Mouse (Mus musculus): ENCODE measurements around the gene Lrmda. TPM values are rescaled to one million over a fixed set of nuclear protein-coding genes. Genes with fewer than 3 reads are reported as not detected.

Gene Lrmda
- total RNA-seq, 1 experiment from 2014 or later: 23.9 TPM

- no peak for ATAC-seq (replicated peaks in 1 of 2; ENCODE audit: insufficient read depth in 1 of 2, low FRiP score in 2 of 2, low TSS enrichment in 1 of 2, low read depth in 1 of 2, poor library complexity in 2 of 2, severe bottlenecking in 2 of 2)
Observed at GRCm38 (mm10) chr14:22364771-22365355, 345.4 kb downstream of the Lrmda start.

- no peak for ATAC-seq (replicated peaks in 1 of 2; ENCODE audit: insufficient read depth in 1 of 2, low FRiP score in 2 of 2, low TSS enrichment in 1 of 2, low read depth in 1 of 2, poor library complexity in 2 of 2, severe bottlenecking in 2 of 2)
Observed at GRCm38 (mm10) chr14:22367615-22368014, 348.1 kb downstream of the Lrmda start.

- ATAC-seq (replicated peaks in 1 of 2; ENCODE audit: insufficient read depth in 1 of 2, low FRiP score in 2 of 2, low TSS enrichment in 1 of 2, low read depth in 1 of 2, poor library complexity in 2 of 2, severe bottlenecking in 2 of 2): no peak
Observed at GRCm38 (mm10) chr14:22371136-22371535, 351.6 kb downstream of the Lrmda start.

- no peak for ATAC-seq (replicated peaks in 1 of 2; ENCODE audit: insufficient read depth in 1 of 2, low FRiP score in 2 of 2, low TSS enrichment in 1 of 2, low read depth in 1 of 2, poor library complexity in 2 of 2, severe bottlenecking in 2 of 2)
Observed at GRCm38 (mm10) chr14:22372666-22373360, 353.3 kb downstream of the Lrmda start.

- ATAC-seq (replicated peaks in 1 of 2; ENCODE audit: insufficient read depth in 1 of 2, low FRiP score in 2 of 2, low TSS enrichment in 1 of 2, low read depth in 1 of 2, poor library complexity in 2 of 2, severe bottlenecking in 2 of 2): no peak
Observed at GRCm38 (mm10) chr14:22373361-22373745, 353.8 kb downstream of the Lrmda start.

GRCm38 (mm10) chr14:22377148-22377547 is 357.6 kb downstream of the Lrmda start:
- peak in 1 of 2 experiments; percentile 25; a peak in 1 of 4 replicates for ATAC-seq (replicated peaks in 1 of 2; ENCODE audit: insufficient read depth in 1 of 2, low FRiP score in 2 of 2, low TSS enrichment in 1 of 2, low read depth in 1 of 2, poor library complexity in 2 of 2, severe bottlenecking in 2 of 2)

GRCm38 (mm10) chr14:22382101-22382500 is 362.6 kb downstream of the Lrmda start:
- no peak for ATAC-seq (replicated peaks in 1 of 2; ENCODE audit: insufficient read depth in 1 of 2, low FRiP score in 2 of 2, low TSS enrichment in 1 of 2, low read depth in 1 of 2, poor library complexity in 2 of 2, severe bottlenecking in 2 of 2)

GRCm38 (mm10) chr14:22393616-22394015 is 374.1 kb downstream of the Lrmda start:
- ATAC-seq (replicated peaks in 1 of 2; ENCODE audit: insufficient read depth in 1 of 2, low FRiP score in 2 of 2, low TSS enrichment in 1 of 2, low read depth in 1 of 2, poor library complexity in 2 of 2, severe bottlenecking in 2 of 2): no peak

GRCm38 (mm10) chr14:22402411-22402810 is 382.9 kb downstream of the Lrmda start:
- ATAC-seq (replicated peaks in 1 of 2; ENCODE audit: insufficient read depth in 1 of 2, low FRiP score in 2 of 2, low TSS enrichment in 1 of 2, low read depth in 1 of 2, poor library complexity in 2 of 2, severe bottlenecking in 2 of 2): no peak

- ATAC-seq (replicated peaks in 1 of 2; ENCODE audit: insufficient read depth in 1 of 2, low FRiP score in 2 of 2, low TSS enrichment in 1 of 2, low read depth in 1 of 2, poor library complexity in 2 of 2, severe bottlenecking in 2 of 2): no peak
Observed at GRCm38 (mm10) chr14:22406623-22407022, 387.1 kb downstream of the Lrmda start.

- ATAC-seq (replicated peaks in 1 of 2; ENCODE audit: insufficient read depth in 1 of 2, low FRiP score in 2 of 2, low TSS enrichment in 1 of 2, low read depth in 1 of 2, poor library complexity in 2 of 2, severe bottlenecking in 2 of 2): no peak
Observed at GRCm38 (mm10) chr14:22410826-22411225, 391.3 kb downstream of the Lrmda start.

GRCm38 (mm10) chr14:22413220-22413619 is 393.7 kb downstream of the Lrmda start:
- ATAC-seq (replicated peaks in 1 of 2; ENCODE audit: insufficient read depth in 1 of 2, low FRiP score in 2 of 2, low TSS enrichment in 1 of 2, low read depth in 1 of 2, poor library complexity in 2 of 2, severe bottlenecking in 2 of 2): no peak

- no peak for ATAC-seq (replicated peaks in 1 of 2; ENCODE audit: insufficient read depth in 1 of 2, low FRiP score in 2 of 2, low TSS enrichment in 1 of 2, low read depth in 1 of 2, poor library complexity in 2 of 2, severe bottlenecking in 2 of 2)
Observed at GRCm38 (mm10) chr14:22417706-22418105, 398.2 kb downstream of the Lrmda start.

- ATAC-seq (replicated peaks in 1 of 2; ENCODE audit: insufficient read depth in 1 of 2, low FRiP score in 2 of 2, low TSS enrichment in 1 of 2, low read depth in 1 of 2, poor library complexity in 2 of 2, severe bottlenecking in 2 of 2): no peak
Observed at GRCm38 (mm10) chr14:22421668-22422067, 402.2 kb downstream of the Lrmda start.

- no peak for ATAC-seq (replicated peaks in 1 of 2; ENCODE audit: insufficient read depth in 1 of 2, low FRiP score in 2 of 2, low TSS enrichment in 1 of 2, low read depth in 1 of 2, poor library complexity in 2 of 2, severe bottlenecking in 2 of 2)
Observed at GRCm38 (mm10) chr14:22425018-22425534, 405.6 kb downstream of the Lrmda start.

GRCm38 (mm10) chr14:22435441-22435840 is 415.9 kb downstream of the Lrmda start:
- no peak for ATAC-seq (replicated peaks in 1 of 2; ENCODE audit: insufficient read depth in 1 of 2, low FRiP score in 2 of 2, low TSS enrichment in 1 of 2, low read depth in 1 of 2, poor library complexity in 2 of 2, severe bottlenecking in 2 of 2)

GRCm38 (mm10) chr14:22435860-22436377 is 416.4 kb downstream of the Lrmda start:
- ATAC-seq (replicated peaks in 1 of 2; ENCODE audit: insufficient read depth in 1 of 2, low FRiP score in 2 of 2, low TSS enrichment in 1 of 2, low read depth in 1 of 2, poor library complexity in 2 of 2, severe bottlenecking in 2 of 2): no peak

- ATAC-seq (replicated peaks in 1 of 2; ENCODE audit: insufficient read depth in 1 of 2, low FRiP score in 2 of 2, low TSS enrichment in 1 of 2, low read depth in 1 of 2, poor library complexity in 2 of 2, severe bottlenecking in 2 of 2): no peak
Observed at GRCm38 (mm10) chr14:22440341-22440999, 421.0 kb downstream of the Lrmda start.
